Mouse (Mus musculus) liver, embryonic 15.5 days (tissue): ENCODE data around the gene Aspg. TPM values are rescaled to one million over a fixed set of nuclear protein-coding genes. Genes with fewer than 3 reads are reported as not detected.

ENCODE experiments used
- ATAC-seq: fragments of 200-750 bp; cut with Nextera tagmentation; 2 replicates; pipeline ENCODE4 v1.8.0; 2017; ENCODE audit warnings: moderate number of reproducible peaks, mild to moderate bottlenecking, moderate library complexity; ENCODE audit not compliant: insufficient read depth
- H3K27ac ChIP-seq: fragments of 300-500 bp; sonication (generic); replicated peaks from 2 replicates; pipeline ENCODE4 v1.5.1; 2015; ENCODE audit warnings: mild to moderate bottlenecking, inconsistent platforms
- H3K27me3 ChIP-seq: fragments of 300-500 bp; sonication (generic); 2 replicates; pipeline ENCODE4 v1.6.1; 2015; ENCODE audit warnings: mild to moderate bottlenecking, inconsistent platforms
- H3K36me3 ChIP-seq: fragments of 300-500 bp; sonication (generic); replicated peaks from 2 replicates; pipeline ENCODE4 v1.6.1; 2015; ENCODE audit warnings: moderate library complexity, mild to moderate bottlenecking, inconsistent platforms
- H3K4me1 ChIP-seq: fragments of 300-500 bp; sonication (generic); replicated peaks from 2 replicates; pipeline ENCODE4 v1.6.1; 2015; ENCODE audit warnings: inconsistent platforms
- H3K4me2 ChIP-seq: fragments of 300-500 bp; sonication (generic); 2 replicates; pipeline ENCODE4 v1.6.1; 2015; ENCODE audit warnings: moderate library complexity, mild to moderate bottlenecking, inconsistent platforms
- H3K4me3 ChIP-seq: fragments of 300-500 bp; sonication (generic); replicated peaks from 2 replicates; pipeline ENCODE4 v1.5.1; 2015; ENCODE audit warnings: mild to moderate bottlenecking, inconsistent platforms
- H3K9ac ChIP-seq: fragments of 300-500 bp; sonication (generic); 2 replicates; pipeline ENCODE4 v1.6.1; 2015; ENCODE audit warnings: moderate library complexity, mild to moderate bottlenecking, inconsistent platforms
- H3K9me3 ChIP-seq: fragments of 300-500 bp; sonication (generic); replicated peaks from 2 replicates; pipeline ENCODE4 v1.6.1; 2016; ENCODE audit warnings: inconsistent platforms
- WGBS: fragments of 180-500 bp; shearing (Covaris S2); methylation state at CpG from one replicate; pipeline ENCODE4 v1.1.7; 2015; ENCODE audit warnings: mixed read lengths; ENCODE audit not compliant: insufficient replicate concordance; 5-methylcytosine and 5-hydroxymethylcytosine counted together
- microRNA counts: library from miRNA; unstranded; fragments of <30 nt; microRNA quantifications from one replicate; lab custom pipeline; 2016
- microRNA-seq: library from miRNA; unstranded; fragments of <30 nt; microRNA quantifications from one replicate; pipeline ENCODE4, GENCODE M21; 2016
- polyA plus RNA-seq: library from polyadenylated mRNA; unstranded; fragments of >200 nt; fragmentation: Nextera tagmentation; extraction: Ambion mirVana; gene quantifications from 2 replicates; pipeline ENCODE4 v1.2.1, GENCODE M21; 2015

The Aspg gene
- polyA plus RNA-seq, 1 experiment from 2014 or later = 0.28 TPM

- no peak overlapping the region for H3K27ac ChIP-seq
- H3K4me2 ChIP-seq = no peak overlapping the region
- no peak overlapping the region for H3K9ac ChIP-seq
- no peaks in the 10 kb centered on the region for H3K36me3 ChIP-seq
- 67% methylated on average over 1 of the region's 1 CpGs for WGBS
- H3K4me1 ChIP-seq = no peaks in the 10 kb centered on the region
- no peak for ATAC-seq
- no peaks in the 10 kb centered on the region for H3K9me3 ChIP-seq
- no peak overlapping the region for H3K4me3 ChIP-seq
- H3K27me3 ChIP-seq = no peaks in the 10 kb centered on the region
Observed at GRCm38 (mm10) chr12:112171657-112172056, 65.2 kb downstream of the Aspg start.

GRCm38 (mm10) chr12:112172214-112172613 is 65.7 kb downstream of the Aspg start:
- no peaks in the 10 kb centered on the region for H3K4me1 ChIP-seq
- no peaks in the 10 kb centered on the region for H3K36me3 ChIP-seq
- H3K4me2 ChIP-seq = no peak overlapping the region
- no peak overlapping the region for H3K4me3 ChIP-seq
- ATAC-seq = no peak
- H3K9me3 ChIP-seq = no peaks in the 10 kb centered on the region
- H3K27ac ChIP-seq = no peak overlapping the region
- 69% methylated on average over 8 of the region's 8 CpGs for WGBS
- no peaks in the 10 kb centered on the region for H3K27me3 ChIP-seq
- H3K9ac ChIP-seq = no peak overlapping the region

MicroRNAs within 50 kb of the gene (microRNA counts, 519-probe panel; counts per million panel counts)
- 2,763 counts per million, percentile 54 among the panel's probes with 10 or more counts for microRNA mmu-miR-203 (lab: Ali Mortazavi, UCI)

Small RNA genes lying within 50 kb of the gene (microRNA-seq; reads per million reads assigned to microRNA genes)
- gene Mir203 (827 reads per million, percentile 74 among the genes with 10 or more reads in this experiment), gene Mir3073a (not detected), gene Mir3073b (not detected)

Other genes with a start within 250 kb of the Aspg start
- gene Ppp1r13b, start 198.6 kb upstream of the Aspg start, polyA plus RNA-seq = 3.6 and 3.7 TPM in 2 replicates
- 397 and 473 TPM in 2 replicates for gene Atp5mpl, start 139.7 kb upstream of the Aspg start, polyA plus RNA-seq
- gene Tdrd9, start 135.1 kb upstream of the Aspg start, polyA plus RNA-seq = 0.10 and 0.22 TPM in 2 replicates
- gene Rd3l, start 125.4 kb upstream of the Aspg start, polyA plus RNA-seq = not detected in 2 replicates
- gene Kif26a, start 39.5 kb downstream of the Aspg start, polyA plus RNA-seq = 0.10 and 0.22 TPM in 2 replicates